ENCODE assay signal across 19 mouse cellular contexts in the genomic region with DNA sequence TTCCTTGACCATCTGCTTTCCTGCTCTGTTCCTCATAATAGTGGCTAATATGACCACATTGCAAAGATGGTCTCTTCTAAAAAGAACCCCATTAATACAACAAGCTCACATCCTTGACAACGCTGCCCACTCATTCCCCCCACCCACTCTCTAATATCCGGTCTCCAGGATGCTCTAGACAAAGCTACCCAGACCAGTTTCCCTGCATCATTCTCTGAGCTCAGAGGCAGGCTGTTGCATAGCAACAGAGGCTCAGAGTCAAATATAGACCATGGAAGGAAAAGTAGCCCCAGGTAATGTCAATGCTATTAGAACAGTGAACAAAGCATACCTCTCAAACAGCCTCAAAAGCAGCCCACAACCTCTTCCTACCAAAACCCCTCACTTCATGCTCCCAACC. TPM values are rescaled to one million over a fixed set of nuclear protein-coding genes. Genes with fewer than 3 reads are reported as not detected.
DNase-seq lines count a peak whose midpoint lies in the region; ATAC-seq and TF ChIP-seq lines count a peak whose summit lies in the region.
"Had no signal": no experiment of that assay in that cellular context is flagged by ENCODE, and none has a peak within 500 bp of the region (broad histone marks: within the 10 kb centered on the region; RNA-seq: fewer than 3 reads in every experiment).

No protein-coding gene starts in this region.

- H3K27ac ChIP-seq in layer of hippocampus, adult 2 months = peak overlapping the region; percentile 78
- H3K27ac ChIP-seq in midbrain, embryonic 15.5 days = peak overlapping the region; percentile 72
- H3K27ac ChIP-seq: embryonic facial prominence, embryonic 15.5 days; limb, embryonic 12.5 days; liver, embryonic 15.5 days; stomach, embryonic 15.5 days had no signal

- no peak for TF ChIP-seq POLR2A in brain, embryonic 14.5 days (IDR thresholded peaks at IDR 0.05; ENCODE audit: borderline replicate concordance, extremely low read depth, insufficient read depth, insufficient read length, poor library complexity, severe bottlenecking)

- DNase-seq in layer of hippocampus, adult 2 months (ENCODE audit: low spot score in 2 of 2) = peak; percentile 19 to 58
- DNase-seq in layer of hippocampus, postnatal 25 days (ENCODE audit: extremely low spot score in 1 of 2, low spot score in 1 of 2) = no peak
- DNase-seq in brain, adult 2 months (ENCODE audit: low read depth, low spot score) = peak; percentile 72
- DNase-seq in brain, embryonic 14.5 days (ENCODE audit: low read depth) = peak; percentile 75
- no peak for DNase-seq in heart, adult 18-20 months
- no peak for DNase-seq in cerebellum, adult 11 months
- DNase-seq: adrenal gland, postnatal 36 days; heart, adult 11 months; heart, postnatal 14 days; kidney, adult 11 months; kidney, postnatal 4 days; lung, postnatal 14 days; thymus, postnatal 36 days had no signal

- TF ChIP-seq CTCF in layer of hippocampus, adult 2 months (conservative IDR thresholded peaks at IDR 0.05) = no peak
- TF ChIP-seq CTCF in brain, embryonic 14.5 days (IDR thresholded peaks at IDR 0.05; ENCODE audit: borderline replicate concordance, extremely low read depth, insufficient read depth, insufficient read length) = no peak

- WGBS in midbrain, embryonic 15.5 days = 25% methylated on average over 2 of the region's 2 CpGs

- H3K4me1 ChIP-seq in midbrain, embryonic 15.5 days = no peaks in the 10 kb centered on the region
- H3K4me1 ChIP-seq: embryonic facial prominence, embryonic 15.5 days; limb, embryonic 12.5 days; liver, embryonic 15.5 days; stomach, embryonic 15.5 days had no signal

- H3K27me3 ChIP-seq in midbrain, embryonic 15.5 days (replicated peaks) = no peaks in the 10 kb centered on the region
- H3K27me3 ChIP-seq: embryonic facial prominence, embryonic 15.5 days; liver, embryonic 15.5 days; stomach, embryonic 15.5 days had no signal

- peak; percentile 98 for ATAC-seq in midbrain, embryonic 15.5 days (replicated peaks)
- ATAC-seq: activated CD4-positive, CD25-positive, alpha-beta regulatory T cell, adult 4 months had no signal

- H3K9ac ChIP-seq in midbrain, embryonic 15.5 days = no peak overlapping the region
- H3K9ac ChIP-seq: embryonic facial prominence, embryonic 15.5 days; limb, embryonic 12.5 days; liver, embryonic 15.5 days; stomach, embryonic 15.5 days had no signal

- H3K4me2 ChIP-seq in midbrain, embryonic 15.5 days = no peak overlapping the region
- H3K4me2 ChIP-seq: embryonic facial prominence, embryonic 15.5 days; limb, embryonic 12.5 days; liver, embryonic 15.5 days; stomach, embryonic 15.5 days had no signal

- H3K4me3 ChIP-seq in layer of hippocampus, adult 2 months = no peak overlapping the region
- H3K4me3 ChIP-seq in midbrain, embryonic 15.5 days = no peak overlapping the region
- H3K4me3 ChIP-seq: embryonic facial prominence, embryonic 15.5 days; limb, embryonic 12.5 days; liver, embryonic 15.5 days; stomach, embryonic 15.5 days had no signal

- H3K9me3 ChIP-seq in midbrain, embryonic 15.5 days = no peaks in the 10 kb centered on the region
- H3K9me3 ChIP-seq: embryonic facial prominence, embryonic 15.5 days; limb, embryonic 12.5 days; liver, embryonic 15.5 days; stomach, embryonic 15.5 days had no signal

- H3K36me3 ChIP-seq in midbrain, embryonic 15.5 days (replicated peaks) = no peaks in the 10 kb centered on the region
- H3K36me3 ChIP-seq: embryonic facial prominence, embryonic 15.5 days; limb, embryonic 12.5 days; liver, embryonic 15.5 days; stomach, embryonic 15.5 days had no signal

RNA-seq across cellular contexts. Expression of gene Nxf3, which starts 9.4 kb away (rescaled TPM):
- under 1 TPM in 1 of 2 experiments, not detected in 1; 0.12 TPM for total RNA-seq in layer of hippocampus, adult 2 months (2021)
- not detected for total RNA-seq in layer of hippocampus, postnatal 25 days (2021)
- 0.07 and 0.09 TPM in 2 replicates for polyA plus RNA-seq in brain, embryonic 14.5 days (2012; rRNA removed)
- polyA plus RNA-seq in midbrain, embryonic 15.5 days (2015; fragmentation: Nextera tagmentation; extraction: Ambion mirVana) = not detected in 2 replicates
- not detected for total RNA-seq in heart, adult 18-20 months (2021)
- total RNA-seq: adrenal gland, postnatal 36 days; heart, postnatal 14 days had no signal
- polyA plus RNA-seq: activated CD4-positive, CD25-positive, alpha-beta regulatory T cell, adult 4 months; embryonic facial prominence, embryonic 15.5 days; limb, embryonic 12.5 days; stomach, embryonic 15.5 days had no signal

RNA-seq across cellular contexts. Expression of gene Bex2, which starts 26.4 kb away (rescaled TPM):
- total RNA-seq in layer of hippocampus, adult 2 months (2021) = 100 to 1,000 TPM; 365 to 379 TPM
- total RNA-seq in layer of hippocampus, postnatal 25 days (2021) = 100 to 1,000 TPM; 365 to 377 TPM
- polyA plus RNA-seq in brain, embryonic 14.5 days (2012; rRNA removed) = 294 and 337 TPM in 2 replicates
- 787 TPM in 2 replicates for polyA plus RNA-seq in midbrain, embryonic 15.5 days (2015; fragmentation: Nextera tagmentation; extraction: Ambion mirVana)
- total RNA-seq in heart, adult 18-20 months (2021) = not detected

RNA-seq across cellular contexts. Expression of gene Bex4, which starts 44.4 kb away (rescaled TPM):
- total RNA-seq in layer of hippocampus, adult 2 months (2021) = 10 to 100 TPM; 18.5 to 22.0 TPM
- total RNA-seq in layer of hippocampus, postnatal 25 days (2021) = 10 to 100 TPM; 21.0 to 22.0 TPM
- 64.7 and 73.7 TPM in 2 replicates for polyA plus RNA-seq in brain, embryonic 14.5 days (2012; rRNA removed)
- 136 and 147 TPM in 2 replicates for polyA plus RNA-seq in midbrain, embryonic 15.5 days (2015; fragmentation: Nextera tagmentation; extraction: Ambion mirVana)
- total RNA-seq in heart, adult 18-20 months (2021) = under 1 TPM; 0.87 to 0.98 TPM
- polyA plus RNA-seq: activated CD4-positive, CD25-positive, alpha-beta regulatory T cell, adult 4 months had no signal

Comparison
In these comparisons a context has a peak if more than half of its experiments do, and no peak if none do; other contexts are left out.
1. DNase-seq: peak in layer of hippocampus, adult 2 months (2 of 2), brain, adult 2 months (single experiment) and brain, embryonic 14.5 days (single experiment); none in layer of hippocampus, postnatal 25 days (0 of 2), heart, adult 18-20 months (0 of 2) and cerebellum, adult 11 months (single experiment).
2. RNA of gene Bex2, which starts 26.4 kb away (total RNA-seq): 365 to 379 TPM in layer of hippocampus, adult 2 months and 365 to 377 TPM in layer of hippocampus, postnatal 25 days; not detected in heart, adult 18-20 months; every median in the first group is over 100 times any median in the second.
3. RNA of gene Bex4, which starts 44.4 kb away (total RNA-seq): 18.5 to 22.0 TPM in layer of hippocampus, adult 2 months and 21.0 to 22.0 TPM in layer of hippocampus, postnatal 25 days; 0.87 to 0.98 TPM in heart, adult 18-20 months; every median in the first group is over 4 times any median in the second.